Mouse (Mus musculus) lung, postnatal 25 days (tissue): ENCODE measurements at regions not wholly inside any gene's neighbourhood (a gene's known extent, or its start where the extent isn't known, plus 50 kb on each side); places are given as distances from the start of the nearest gene placed in this dataset.

ENCODE experiments used
- DNase-seq: peaks from one replicate; pipeline ENCODE4 v3.0.0; 2022; ENCODE audit warnings: low spot score

DNA sequence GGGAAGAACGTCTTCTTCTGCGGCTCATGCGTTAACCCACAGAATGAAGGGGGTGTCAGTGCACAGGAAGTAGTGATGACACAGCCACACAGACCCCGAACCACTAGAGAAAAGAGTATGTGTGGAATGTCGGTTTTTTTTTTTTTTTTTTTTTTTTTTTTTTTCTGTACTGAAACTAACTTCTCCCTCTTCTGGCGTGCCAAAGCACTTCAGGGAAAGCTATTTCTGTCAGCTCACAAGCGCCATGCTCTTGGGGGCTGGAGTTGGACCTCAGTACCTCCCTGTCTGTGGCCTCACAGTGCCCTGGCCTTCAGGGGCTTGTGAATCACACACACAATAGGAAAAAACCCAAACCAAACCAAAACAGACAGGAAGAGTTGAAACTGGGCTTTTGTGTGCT lies 221.1 kb upstream of the Nfe2l3 start:
- DNase-seq = no peak

DNA sequence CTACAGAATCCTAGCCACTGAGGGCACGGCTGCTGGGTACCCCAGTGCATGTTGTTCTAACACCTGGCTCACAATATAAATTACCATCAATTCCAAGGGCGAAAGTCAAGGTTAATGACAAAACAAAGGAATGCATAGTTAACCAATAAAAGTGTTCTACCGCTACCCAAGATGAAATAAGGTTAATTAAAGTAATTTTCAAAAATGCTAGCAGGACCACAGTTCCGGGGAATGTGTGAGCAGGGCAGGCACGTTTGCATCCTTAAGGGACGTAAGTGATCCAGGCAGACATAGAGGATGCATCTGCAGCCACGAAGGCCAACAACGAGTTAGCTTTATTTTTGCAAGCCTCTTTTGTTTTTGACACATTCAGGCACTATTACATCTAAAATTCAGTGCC lies 220.3 kb upstream of the Nfe2l3 start:
- DNase-seq = no peak

DNA sequence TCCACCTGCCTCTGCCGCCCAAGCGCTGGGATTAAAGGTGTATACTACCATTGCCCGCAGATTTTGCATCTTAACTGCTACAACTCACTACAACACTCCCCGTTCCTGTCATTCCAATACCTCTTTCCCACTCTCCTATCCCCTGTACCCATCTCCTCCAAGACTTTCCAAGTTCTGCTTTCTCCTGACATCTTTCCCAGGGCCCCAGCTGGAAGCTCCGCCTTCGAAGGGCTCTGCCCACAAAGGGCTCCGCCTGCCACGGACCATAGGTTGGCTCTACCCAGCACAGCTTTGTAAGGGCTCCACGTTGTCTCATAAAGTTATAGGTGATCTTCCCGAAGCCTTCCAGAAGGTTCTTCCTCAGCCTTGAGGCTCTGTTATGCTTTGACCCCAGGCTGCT lies 217.1 kb upstream of the Nfe2l3 start:
- DNase-seq = no peak

DNA sequence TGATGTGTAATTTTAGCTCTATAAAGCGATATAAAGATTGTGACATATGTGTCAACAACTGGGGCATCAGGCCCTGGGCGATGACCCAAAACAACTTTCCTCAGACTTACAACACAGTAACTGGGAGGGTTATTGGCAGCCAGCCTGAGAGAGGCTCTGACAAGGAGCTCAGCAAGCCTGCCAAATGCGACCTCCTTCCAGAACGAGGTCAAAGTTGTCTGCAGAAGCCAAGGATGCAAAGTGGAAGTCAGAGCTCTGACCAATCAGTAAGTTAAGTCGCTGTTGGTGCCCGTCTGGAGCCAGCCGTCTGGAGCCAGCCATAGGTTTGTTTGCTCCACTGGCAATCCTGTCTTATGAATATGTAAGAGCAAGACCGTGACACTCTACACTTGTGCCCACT lies 216.0 kb upstream of the Nfe2l3 start:
- peak; percentile 58 for DNase-seq

DNA sequence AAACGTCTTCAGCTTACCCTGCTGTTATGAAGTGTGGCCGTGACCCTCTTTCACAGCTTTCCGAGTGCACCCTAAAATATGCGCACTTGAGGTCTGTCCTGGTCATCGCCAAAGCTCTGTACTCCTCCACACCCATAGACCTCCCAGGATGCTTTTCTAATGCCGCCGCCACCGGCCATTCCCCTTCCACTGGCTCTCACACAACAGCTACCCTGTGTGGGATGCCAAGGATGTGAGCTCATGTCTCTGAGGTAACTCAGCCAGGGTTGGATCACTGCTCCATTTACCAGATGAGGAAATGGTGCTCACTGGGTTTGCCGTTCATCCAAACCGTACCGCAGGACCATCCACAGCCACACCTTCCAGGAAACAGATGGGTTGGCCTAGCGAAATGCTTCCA lies 212.8 kb upstream of the Nfe2l3 start:
- DNase-seq = no peak

DNA sequence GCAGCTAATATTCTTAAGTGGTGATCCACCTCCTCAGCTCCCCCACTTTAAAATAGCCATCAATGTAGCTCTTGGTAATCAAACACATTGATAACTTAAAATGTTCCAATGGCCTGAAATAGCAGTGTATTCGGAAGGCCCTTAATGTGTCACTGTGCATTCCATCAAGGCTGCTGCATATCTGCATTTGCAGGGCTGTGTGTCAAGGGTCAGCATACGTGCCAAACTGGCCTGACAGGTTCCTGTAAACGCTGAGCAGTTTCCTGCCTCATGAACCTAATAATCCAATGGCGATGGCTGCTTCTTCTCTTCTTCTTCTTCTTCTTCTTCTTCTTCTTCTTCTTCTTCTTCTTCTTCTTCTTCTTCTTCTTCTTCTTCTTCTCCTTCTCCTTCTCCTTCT lies 211.7 kb upstream of the Nfe2l3 start:
- no peak for DNase-seq

DNA sequence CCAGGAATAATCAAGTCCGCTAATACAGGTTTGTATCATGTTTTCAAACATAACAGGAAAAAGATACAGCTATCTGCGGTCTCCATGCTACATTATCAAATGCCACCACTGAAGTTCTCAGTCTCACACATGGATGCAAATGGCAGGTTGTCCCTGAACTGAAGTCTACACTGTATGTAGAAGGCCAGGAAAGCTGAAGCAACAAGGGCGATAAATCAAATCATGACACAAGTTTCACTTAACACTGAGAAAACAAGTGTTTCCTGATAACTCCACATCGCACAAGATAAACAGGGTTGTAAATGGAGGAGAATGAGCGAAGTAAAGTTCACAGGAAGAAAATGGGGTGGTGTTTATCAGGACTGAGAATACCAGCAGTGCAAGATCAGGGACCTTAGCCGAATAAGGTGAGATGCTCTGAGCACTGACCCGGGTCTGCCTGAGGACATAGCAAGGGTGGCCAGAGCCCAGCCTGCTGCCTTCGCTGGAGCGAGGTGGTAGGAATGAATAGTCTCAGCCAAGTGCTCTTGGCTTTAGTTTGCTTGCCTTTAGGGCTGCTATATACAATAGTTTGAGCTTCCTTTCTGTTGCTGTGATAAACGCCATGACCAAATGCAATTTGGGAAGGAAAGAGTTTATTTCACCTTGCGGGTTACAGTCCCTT lies 196.3 kb upstream of the Nfe2l3 start:
- DNase-seq = no peak

DNA sequence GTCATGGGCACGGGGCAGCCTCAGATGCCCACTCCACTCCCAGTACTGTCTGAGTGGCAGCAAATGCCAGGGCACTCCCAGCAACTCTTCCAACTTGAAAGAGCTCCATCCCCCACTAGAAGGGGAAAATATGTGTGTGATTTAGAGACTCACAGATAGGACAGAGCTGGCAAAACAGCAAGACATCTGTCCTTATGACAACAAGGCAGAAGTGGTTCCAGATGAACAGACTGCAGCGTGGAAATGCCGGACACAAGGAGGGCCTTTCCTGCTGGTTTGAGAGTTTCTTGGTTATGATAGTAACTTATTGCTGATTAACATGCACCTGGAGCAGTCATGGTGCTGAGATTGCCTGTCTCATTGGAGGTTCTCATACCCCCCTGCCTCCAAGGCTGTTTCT lies 192.4 kb upstream of the Nfe2l3 start:
- no peak for DNase-seq

DNA sequence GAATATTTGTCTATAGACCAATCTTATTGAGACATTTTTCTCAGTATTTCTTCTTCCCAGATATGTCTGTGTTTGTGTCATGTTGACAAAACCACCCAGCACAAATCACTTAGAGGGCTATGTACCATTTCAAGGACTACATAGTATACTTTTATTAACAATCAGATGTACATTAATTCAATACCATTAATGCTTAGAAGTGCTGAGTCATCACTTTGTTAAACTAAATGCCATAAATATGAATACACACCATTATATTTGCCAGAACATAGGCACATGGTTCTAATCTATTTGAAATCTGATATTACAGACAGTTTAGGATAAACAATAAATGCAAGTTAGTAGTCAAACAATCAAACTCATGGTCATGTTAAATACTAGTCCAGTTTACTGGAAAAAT lies 182.2 kb upstream of the Nfe2l3 start:
- DNase-seq = no peak

DNA sequence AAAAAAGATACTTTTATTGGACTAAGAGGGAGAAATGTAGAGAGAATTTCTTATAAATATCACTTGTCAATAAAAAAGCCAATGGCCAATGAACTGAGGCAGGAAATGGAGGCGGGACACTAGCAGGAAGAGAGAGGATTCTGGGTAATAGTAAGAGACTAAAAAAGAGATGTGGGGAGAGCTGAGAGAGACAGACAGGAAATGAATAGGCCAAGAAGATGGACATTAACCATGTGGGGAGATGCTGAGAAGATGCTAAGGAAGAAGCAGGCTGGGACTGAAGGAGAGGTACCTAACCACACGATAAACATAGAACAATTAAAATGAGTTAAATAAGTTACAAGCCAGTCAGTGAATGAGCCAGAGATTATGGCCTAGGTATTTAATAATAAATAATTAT lies 181.0 kb upstream of the Nfe2l3 start:
- no peak for DNase-seq

DNA sequence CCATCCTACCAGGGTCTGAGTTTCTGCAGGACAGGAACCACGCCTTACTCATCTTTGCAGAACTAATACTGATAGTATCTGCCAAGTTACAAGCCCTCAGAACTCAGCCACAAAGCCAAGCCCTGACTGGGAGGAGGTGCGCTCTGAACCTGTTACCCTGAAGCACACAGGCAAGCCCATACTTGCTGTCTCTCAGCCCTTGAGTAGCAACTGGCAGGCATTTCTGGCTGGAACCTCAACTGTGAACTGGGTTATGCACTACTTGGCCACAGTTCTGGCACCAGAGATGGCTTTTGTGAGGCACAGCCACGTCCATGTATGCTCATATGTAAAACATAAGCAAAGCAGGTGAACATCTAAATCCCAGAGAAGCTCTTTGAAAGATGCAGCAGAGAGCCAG lies 179.7 kb upstream of the Nfe2l3 start:
- no peak for DNase-seq

DNA sequence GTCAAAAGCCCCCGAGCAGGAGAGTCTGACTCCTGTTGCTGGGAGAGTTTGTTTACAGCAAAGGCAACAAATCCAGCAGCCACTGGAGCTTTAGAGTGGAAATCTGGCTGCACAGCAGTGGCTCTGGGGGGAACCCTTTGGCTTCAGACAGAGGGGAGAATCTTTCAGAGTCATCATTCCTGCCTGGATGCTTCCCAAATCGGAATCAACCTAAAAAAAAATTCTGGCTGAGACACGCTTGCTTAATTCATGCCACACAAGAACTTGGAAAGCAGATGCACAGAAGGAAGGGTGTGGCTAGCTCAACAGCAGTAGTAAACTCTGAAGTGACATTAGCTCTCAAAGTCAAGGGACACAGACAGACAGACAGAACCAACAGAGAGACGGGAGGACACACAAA lies 175.8 kb upstream of the Nfe2l3 start:
- DNase-seq = no peak

DNA sequence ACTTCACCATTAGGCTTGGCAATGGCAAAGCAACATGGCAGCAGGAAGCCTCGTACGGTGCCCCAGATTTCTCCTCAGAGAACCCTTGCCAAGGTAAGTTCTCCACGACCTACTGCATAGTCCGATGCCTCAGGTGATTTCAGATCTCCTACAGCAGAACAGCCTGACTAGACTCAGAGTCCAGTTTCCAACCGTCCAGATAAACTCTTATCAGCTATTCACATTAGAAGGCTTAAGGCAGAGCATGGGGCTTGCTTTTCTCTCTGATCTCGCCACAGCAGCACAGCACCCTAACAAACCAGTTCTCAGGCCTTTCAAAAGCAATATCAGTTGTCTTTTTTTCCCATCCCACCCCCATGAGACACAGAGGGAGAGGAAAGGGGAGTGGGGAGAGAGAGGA lies 174.9 kb upstream of the Nfe2l3 start:
- DNase-seq = no peak

DNA sequence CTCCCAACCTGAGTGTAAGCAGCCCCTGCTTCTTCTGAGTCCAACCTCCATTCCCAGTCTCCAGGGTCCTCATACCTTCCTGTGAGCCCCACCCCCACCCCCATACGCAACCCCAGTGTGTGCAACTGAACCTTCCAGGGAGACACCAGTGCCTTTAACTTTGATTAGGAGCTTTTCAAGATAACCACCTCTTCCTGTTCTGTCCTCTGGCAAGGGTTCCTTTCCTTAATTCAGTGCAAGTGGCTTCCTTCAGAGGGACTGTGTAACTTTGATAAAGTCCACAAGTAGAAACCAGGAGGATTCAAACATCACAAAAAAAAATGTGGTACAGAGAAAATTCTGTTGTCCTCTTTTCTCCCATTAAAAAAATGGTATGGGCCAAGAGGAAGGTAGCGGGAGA lies 174.2 kb upstream of the Nfe2l3 start:
- no peak for DNase-seq

DNA sequence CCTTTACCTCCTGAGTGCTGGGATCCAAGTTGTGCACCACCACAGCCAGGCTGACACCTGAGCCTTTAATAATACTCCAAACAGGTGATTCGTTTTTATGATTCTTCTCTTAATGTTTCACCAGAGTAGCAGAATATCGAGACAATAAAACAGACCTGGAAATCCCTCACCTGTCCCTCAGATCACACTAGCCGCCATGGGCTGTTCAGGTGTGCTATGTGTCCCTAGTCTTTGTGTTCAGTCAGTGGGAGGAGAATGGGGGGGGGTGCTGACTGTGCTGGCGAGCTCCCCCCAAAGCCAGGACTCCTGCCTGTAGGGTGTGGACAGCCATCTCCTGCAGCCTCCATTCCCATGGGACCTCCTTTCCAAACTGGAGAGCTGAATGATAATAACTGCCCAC lies 168.9 kb upstream of the Nfe2l3 start:
- no peak for DNase-seq

DNA sequence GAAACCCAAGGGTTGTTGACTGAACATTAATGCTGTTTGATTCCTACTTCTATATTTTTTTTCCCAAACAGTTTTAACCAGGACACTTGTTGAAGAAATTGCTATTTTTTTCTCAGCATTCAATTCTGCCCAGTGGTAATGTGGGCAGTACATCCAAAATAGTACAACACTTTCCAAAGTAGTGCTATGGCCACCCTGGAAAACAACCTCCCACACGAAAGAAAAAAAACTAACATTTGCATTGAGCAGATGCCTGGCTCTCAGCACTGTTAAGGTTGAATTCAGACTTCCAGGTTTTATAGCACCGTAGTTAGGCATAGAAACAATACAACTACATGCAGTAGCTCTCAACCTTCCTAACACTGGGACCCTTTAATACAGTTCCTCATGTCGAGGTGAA lies 167.1 kb upstream of the Nfe2l3 start:
- no peak for DNase-seq

DNA sequence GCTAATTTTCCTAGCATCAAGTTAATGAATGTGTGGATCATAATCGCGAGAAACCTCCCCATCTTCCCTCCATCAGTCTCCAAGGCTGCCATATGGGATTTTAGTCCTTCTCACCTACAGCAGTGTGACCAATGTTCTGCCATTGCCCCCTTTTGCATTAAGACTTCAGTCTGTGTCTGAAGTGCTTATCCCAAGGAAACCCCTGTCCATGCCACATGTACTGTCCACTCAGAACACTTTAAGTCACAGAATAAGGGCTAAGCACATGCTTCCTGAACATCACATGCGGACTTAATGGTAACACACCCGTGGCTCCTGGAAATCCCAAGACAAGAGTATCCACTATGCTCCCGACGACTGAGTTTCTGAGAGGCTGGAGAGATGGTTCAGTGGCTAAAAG lies 165.7 kb upstream of the Nfe2l3 start:
- no peak for DNase-seq

DNA sequence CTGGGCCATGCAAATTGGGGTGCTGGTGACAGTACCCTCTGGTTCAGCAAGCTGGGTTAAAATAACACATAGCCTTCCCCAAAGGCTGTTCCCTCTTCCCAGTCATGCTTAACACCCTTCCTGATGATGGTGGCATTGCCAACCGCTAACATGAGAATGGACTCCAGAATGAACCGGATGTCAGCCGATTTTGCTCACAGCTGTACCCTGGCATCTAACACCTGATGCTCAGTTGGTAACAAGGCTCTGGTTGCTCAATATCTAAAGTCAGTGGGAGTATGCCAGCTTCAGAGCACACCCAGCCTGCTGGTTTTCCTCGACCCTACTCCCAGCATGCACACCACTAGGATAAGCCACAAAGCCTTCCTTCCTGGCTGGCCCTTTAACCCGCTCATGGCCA lies 164.6 kb upstream of the Nfe2l3 start:
- DNase-seq = no peak

DNA sequence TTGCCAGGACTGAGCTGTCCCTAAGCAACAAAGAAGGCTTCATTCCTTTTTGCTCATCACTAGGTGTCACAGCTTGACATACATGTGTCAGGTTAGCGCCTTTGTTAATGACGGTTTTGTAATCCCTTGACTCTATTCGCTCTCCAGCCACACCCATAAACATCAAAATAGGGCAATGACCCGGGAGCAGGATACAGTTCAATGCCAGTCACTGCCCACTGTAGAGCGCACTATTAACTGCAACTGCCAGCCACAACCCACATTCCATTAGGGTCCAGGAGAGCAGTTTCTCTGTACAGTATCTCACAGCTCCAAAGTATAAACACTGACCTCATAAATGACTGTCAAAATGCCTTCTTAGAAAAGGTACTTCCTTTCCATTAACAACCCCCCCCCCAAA lies 163.5 kb upstream of the Nfe2l3 start:
- no peak for DNase-seq

DNA sequence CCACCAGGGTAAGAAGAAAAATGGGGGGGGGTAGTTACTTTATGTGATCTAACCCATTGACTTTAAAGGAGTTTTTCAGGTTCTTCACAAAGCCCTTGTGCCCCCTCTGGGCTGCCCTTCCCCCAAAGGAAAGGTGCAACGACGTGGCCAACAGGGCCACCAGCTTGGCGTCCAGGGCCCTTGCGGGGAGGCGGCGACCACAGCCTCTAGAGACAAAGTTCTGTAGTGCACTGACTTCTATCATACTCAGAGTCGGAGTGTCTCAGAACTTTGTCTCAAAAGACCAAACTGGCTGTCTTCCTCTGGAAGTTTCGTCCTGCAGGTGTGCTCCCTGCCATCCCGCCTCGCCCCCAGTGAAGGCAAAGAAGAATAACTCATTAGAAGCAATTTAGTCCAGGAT lies 162.9 kb upstream of the Nfe2l3 start:
- no peak for DNase-seq

DNA sequence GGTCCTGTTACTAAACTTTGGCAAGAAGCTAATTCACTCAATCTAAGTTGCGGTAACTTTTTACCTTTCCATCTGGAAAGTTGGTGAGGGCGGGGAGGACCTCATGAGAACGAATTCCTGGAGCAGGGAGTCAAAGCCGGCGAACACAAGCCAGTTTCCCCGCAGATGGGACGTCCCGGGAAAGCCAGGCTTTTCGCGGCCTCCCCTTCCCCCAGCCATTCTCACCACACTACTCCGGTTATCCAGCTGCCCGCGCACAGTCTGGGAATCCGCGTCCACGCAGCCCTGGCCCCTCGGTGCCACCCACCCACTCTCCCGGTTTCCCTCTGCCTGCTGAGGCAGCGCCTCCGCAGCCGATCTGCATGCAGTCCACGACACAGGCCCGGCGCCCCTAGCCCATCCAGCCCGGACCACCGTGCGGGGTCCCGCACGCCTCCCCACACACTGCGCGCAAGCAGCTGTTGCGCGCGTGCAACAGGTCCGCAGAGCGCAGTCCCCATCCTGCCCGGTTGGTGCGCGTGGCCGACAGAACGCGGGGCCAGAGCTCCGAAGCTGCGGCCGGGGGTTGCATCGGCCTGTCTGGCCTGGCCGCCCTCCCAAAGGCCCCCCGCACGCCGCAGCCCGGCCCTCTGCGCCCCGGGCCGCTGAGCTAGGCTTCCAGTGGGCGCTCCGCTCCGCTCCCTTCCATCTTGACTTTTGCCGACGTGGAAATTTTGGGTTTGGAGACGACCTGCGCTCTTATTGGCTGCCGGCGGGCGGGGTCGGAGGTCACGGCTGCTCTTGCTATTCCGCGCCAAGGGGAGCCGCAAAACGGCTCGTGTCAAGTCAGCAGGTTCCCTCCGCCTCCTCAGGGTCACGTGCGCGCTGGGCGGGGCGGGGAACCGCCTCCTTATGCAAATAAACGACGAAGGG lies 162.0 kb upstream of the Nfe2l3 start:
- DNase-seq = peak; percentile 87

DNA sequence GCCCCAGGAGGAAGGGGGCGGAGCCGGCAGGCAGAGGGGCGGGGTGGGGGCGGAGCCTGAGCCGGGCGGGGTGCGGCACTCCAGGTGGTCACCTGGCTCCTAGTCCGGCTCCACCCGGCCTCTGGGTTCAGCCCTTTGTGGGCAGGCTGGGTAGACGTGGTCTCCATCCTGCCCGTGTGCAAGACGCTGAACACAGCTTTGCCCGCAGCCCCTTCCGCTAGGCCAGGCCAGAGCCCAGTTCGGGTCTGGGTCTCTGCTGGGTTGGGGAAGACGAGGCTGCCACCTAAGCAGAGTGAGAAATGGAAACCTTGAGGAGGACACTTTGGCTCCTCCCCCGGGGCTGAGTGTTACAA lies 161.4 kb upstream of the Nfe2l3 start:
- no peak for DNase-seq

DNA sequence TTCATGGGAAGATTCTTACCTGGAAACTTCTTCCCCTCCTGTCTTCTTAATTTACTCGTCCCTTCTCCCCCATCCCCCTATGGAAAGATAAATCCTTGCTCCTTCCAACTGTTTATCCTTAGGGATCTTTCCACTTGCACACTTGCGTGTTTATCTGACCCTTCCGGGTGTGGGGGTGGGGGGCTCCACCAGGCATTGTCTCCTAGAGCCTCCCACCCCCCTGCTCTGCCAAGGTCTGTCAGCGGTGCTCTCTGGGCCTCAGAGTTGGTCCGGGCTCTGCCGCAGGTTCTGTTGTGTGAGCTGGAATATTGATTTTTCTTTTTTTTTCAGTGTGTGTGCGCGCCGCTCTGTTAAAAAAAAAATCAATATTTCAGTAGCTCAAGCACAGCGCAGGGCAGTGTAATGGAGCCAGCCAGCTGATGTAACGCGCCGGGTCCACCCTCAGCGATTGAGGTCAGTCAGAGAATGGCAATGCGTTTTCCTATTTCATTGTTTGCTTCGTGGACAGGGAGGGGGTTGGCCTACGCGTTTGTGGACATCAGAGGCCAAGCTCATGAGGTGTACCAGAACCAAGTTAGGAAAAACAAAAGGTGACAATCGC lies 160.2 kb upstream of the Nfe2l3 start:
- no peak for DNase-seq

DNA sequence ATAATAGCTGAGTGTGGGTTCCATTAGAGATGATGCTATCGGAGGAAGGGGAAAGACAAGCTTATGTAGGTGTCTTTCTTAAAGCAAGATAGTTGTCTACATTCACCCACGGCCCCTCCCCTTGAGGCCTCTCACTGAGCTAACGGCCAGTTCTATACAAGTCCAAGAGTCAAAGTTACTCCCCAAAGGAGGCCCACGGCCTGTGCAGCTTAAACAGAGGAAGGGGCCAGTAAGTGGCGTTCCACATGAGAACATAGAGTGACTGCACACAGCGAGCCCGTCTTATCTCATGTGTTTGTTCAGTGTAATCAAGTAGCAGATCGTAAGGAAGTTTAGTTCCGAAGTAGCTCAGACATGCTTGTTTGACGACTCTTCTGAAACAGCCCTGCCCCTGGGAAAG lies 153.0 kb upstream of the Nfe2l3 start:
- DNase-seq = no peak
